Mouse (Mus musculus) monocyte, adult 59 days (primary cell): Measurements from ENCODE around the gene Tas2r104. TPM values are rescaled to one million over a fixed set of nuclear protein-coding genes. Genes with fewer than 3 reads are reported as not detected.

Experiments
- total RNA-seq, 2 experiments: library from RNA; stranded (reverse); gene quantifications; one replicate each; pipeline ENCODE4 v1.2.4; 2023

Gene Tas2r104
- not detected for total RNA-seq

GRCm38 (mm10) chr6:131685644-131686043 is at the start of gene Tas2r104:
Gene Tas2r104, minus strand, starts transcription at chr6:131685744.

DNA sequence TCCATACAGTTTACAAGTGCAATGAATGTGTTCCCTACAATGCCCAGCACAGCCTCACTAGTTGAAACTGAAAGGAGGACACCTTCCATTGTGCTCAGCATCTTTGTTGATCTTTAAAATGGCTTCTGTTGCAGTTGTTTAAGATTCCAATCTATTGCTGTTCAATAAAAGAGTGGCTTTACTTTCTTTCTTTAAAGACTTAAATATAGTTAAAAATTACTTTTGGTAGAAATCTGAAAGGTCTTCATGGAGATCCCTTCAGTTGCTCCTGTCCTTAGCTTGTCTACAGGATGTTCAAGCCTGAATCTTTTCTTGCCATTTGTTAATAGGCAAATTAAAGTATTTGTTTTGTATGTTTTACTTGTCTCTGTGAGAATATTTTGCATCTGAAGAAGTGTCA is 4.4 kb upstream of the Tas2r104 start, which contains the start of gene Tas2r114:
Gene Tas2r114 (minus strand): TSS at position 101 of the 400 bp plus-strand sequence.

DNA sequence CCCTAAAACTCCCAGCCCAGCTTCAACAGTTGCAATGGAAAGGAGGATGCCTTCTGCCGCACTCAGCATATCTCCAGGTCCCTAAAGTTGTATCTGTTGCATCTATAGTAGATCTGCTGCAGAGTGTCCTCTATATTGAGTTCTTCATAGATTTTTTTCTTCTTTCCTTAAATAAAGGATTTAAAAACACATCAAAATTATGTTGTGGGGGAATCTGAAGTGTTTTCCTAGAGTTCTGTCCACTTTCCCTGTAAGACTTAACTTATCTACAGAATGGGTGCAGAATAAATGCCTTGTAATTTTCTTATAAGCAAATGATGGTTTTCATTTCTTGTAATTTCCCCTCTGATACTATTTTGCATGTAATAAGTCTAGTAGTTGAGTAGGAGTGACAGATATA is 1.9 kb upstream of the Tas2r104 start, which contains the start of gene Tas2r105:
Gene Tas2r105 (minus strand): TSS at position 101 of the 400 bp plus-strand sequence.

GRCm38 (mm10) chr6:131678786-131679185 is 6.8 kb downstream of the Tas2r104 start, which contains the start of gene Tas2r106:
Gene Tas2r106, minus strand, starts transcription at chr6:131678886.

GRCm38 (mm10) chr6:131660049-131660448 is 25.5 kb downstream of the Tas2r104 start, which contains the start of gene Tas2r107:
Gene Tas2r107, minus strand, starts transcription at chr6:131660149.

Other genes starting within 250 kb of the Tas2r104 start
- gene 5430401F13Rik, start 199.3 kb downstream of the Tas2r104 start, total RNA-seq, result not detected
- not detected for gene Gm6619, start 199.3 kb downstream of the Tas2r104 start, total RNA-seq
- not detected for gene Tas2r130, start 54.8 kb downstream of the Tas2r104 start, total RNA-seq
- not detected for gene Tas2r107, start 25.6 kb downstream of the Tas2r104 start, total RNA-seq
- not detected for gene Tas2r106, start 6.9 kb downstream of the Tas2r104 start, total RNA-seq
- gene Tas2r105, start 1.8 kb upstream of the Tas2r104 start, total RNA-seq, result not detected
- gene Tas2r114, start 4.3 kb upstream of the Tas2r104 start, total RNA-seq, result not detected